Mouse (Mus musculus) hindbrain, embryonic 10.5 days (tissue): Measurements from ENCODE around the gene Map2k2. TPM values are rescaled to one million over a fixed set of nuclear protein-coding genes. Genes with fewer than 3 reads are reported as not detected.
"Not testable (repeated sequence)": the region's sequence is repeated elsewhere in the genome, so short reads cannot be mapped to it uniquely, and the experiment has no call there.

Source experiments
- DNase-seq: peaks from one replicate; pipeline ENCODE4 v3.0.0-alpha.2; 2017; ENCODE audit warnings: low spot score
- H3K27ac ChIP-seq: fragments of 300-500 bp; sonication (generic); 2 replicates; pipeline ENCODE4 v1.5.1; 2016; ENCODE audit warnings: mild to moderate bottlenecking, moderate library complexity
- H3K27me3 ChIP-seq: fragments of 300-500 bp; sonication (generic); 2 replicates; pipeline ENCODE4 v1.6.1; 2016; ENCODE audit warnings: mild to moderate bottlenecking; ENCODE audit not compliant: poor library complexity, insufficient read depth, severe bottlenecking
- H3K36me3 ChIP-seq: fragments of 300-500 bp; sonication (generic); 2 replicates; pipeline ENCODE4 v1.6.1; 2016; ENCODE audit warnings: mild to moderate bottlenecking, moderate library complexity
- H3K4me1 ChIP-seq: fragments of 300-500 bp; sonication (generic); replicated peaks from 2 replicates; pipeline ENCODE4 v1.6.1; 2016; ENCODE audit warnings: mild to moderate bottlenecking
- H3K4me3 ChIP-seq: fragments of 300-500 bp; sonication (generic); 2 replicates; pipeline ENCODE4 v1.5.1; 2016; ENCODE audit warnings: mild to moderate bottlenecking, moderate library complexity
- H3K9me3 ChIP-seq: fragments of 300-500 bp; sonication (generic); 2 replicates; pipeline ENCODE4 v1.6.1; 2016; ENCODE audit warnings: mild to moderate bottlenecking, moderate library complexity
- WGBS: fragments of 180-500 bp; shearing (Covaris S2); methylation state at CpG from one replicate; pipeline ENCODE4 v1.1.7; 2016; 5-methylcytosine and 5-hydroxymethylcytosine counted together
- polyA plus RNA-seq: library from polyadenylated mRNA; unstranded; fragments of >200 nt; fragmentation: Nextera tagmentation; extraction: Ambion mirVana; gene quantifications from 2 replicates; pipeline ENCODE4 v1.2.1, GENCODE M21; 2016

The Map2k2 gene
- polyA plus RNA-seq, 1 experiment from 2014 or later, result 261 TPM

DNA sequence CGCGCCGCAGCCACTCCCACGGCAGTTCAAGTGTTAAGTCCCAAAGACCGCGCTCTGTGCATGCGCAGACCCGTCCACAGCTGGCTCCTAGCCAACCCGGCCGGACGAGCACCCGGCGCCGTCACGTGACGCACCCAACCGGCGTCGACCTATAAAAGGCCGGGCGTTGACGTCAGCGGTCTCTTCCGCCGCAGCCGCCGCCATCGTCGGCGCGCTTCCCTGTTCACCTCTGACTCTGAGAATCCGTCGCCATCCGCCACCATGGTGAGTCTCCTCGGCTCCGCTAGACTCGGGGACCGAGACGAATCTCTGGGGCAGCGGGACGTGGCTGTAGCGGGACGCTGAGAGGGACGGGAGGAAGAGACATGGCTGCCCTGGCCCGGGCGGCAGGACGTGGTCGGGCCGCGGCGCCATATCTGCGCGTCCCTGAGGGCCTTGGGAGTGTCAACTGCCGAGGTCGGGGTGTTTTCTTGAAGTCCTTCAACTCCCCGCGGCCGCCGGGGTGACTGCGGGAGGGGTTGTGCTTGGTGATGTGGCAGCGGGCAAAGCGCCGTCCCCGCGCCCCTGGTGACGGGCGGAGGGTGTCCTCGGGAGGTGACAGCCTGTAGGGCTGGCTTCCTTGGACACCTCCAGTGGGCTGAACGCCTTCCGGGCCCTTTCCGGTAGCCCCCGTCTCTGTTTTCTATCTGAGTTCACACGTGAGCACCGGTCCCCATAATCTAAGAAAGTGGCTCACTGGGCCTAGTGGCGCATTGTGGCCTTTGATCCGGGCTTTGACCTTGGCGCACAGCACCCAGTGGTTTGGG is 71.0 kb downstream of the Map2k2 start, which contains the start of gene Eef2:
Eef2 (plus strand) TSS at position 166 of the 806 bp plus-strand sequence.
- WGBS, result under 1% methylated on average over 77 of the region's 77 CpGs
- Histone ChIP-seq H3K9me3 (no peaks in the 10 kb centered on the region), H3K4me1 (peaks cover 63% of the 10 kb centered on the region)

DNA sequence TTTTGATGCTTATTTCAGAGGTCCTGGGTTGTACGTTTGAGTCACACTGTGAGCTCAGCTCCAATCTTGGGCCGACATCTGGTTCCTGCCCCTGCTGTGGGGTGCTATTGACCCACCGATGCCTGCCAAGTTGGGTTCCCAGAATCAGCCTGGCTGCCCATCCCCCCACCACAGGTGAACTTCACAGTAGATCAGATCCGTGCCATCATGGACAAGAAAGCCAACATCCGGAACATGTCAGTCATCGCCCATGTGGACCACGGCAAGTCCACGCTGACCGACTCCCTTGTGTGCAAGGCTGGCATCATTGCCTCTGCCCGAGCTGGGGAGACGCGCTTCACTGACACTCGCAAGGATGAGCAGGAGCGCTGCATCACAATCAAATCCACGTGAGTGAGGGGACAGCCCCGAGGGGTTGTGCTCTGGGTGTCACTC is 71.8 kb downstream of the Map2k2 start:
- Histone ChIP-seq H3K27me3 (no peaks in the 10 kb centered on the region), H3K4me1 (peaks cover 71% of the 10 kb centered on the region), H3K9me3 (no peaks in the 10 kb centered on the region), H3K4me3 (peak overlapping the region; percentile 100), H3K36me3 (peaks cover 55% of the 10 kb centered on the region), H3K27ac (peak overlapping the region; percentile 98)
- no peak for DNase-seq
- WGBS, result 20% methylated on average over 16 of the region's 16 CpGs

More for the DNA sequence above, 71.0 kb downstream of the Map2k2 start, which contains the start of gene Eef2:
- DNase-seq, result peak; percentile 98
- peaks cover 46% of the 10 kb centered on the region for H3K36me3 ChIP-seq
- H3K4me3 ChIP-seq, result peak within 1 kb of the TSS; percentile 100
- H3K27me3 ChIP-seq, result no peaks in the 10 kb centered on the region
- H3K27ac ChIP-seq, result peak within 1 kb of the TSS; percentile 98

DNA sequence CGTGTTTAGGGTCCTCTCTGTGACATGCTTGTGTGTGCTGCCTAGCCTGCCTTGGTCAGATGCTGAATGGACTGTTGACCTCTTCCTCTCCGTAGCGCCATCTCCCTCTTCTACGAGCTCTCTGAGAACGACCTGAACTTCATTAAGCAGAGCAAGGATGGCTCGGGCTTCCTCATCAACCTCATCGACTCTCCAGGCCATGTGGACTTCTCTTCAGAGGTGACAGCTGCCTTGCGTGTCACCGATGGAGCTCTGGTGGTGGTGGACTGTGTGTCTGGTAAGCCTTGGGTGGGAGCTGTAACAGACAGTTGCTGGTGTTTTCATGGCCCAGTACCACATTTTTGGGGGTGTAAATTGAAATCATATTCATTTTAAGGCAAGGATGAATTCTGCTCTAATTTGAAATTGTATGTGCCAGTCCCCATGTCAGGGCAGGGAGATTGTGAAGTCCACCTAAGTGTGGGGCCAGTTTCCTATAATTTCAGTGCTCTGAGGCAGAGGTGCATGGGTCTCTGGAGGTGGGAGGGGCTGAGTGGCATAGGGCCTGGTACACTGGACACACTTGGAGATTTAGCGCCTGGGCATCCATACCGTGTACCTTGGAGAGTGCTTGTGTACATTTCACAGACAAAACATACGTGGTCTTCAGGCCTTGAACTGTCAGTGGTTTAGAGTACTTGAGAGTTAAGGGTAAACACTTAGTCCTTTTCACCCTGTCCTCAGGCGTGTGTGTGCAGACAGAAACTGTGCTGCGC is 72.4 kb downstream of the Map2k2 start:
- DNase-seq, result no peak
- Histone ChIP-seq H3K27me3 (no peaks in the 10 kb centered on the region), H3K27ac (peak overlapping the region; percentile 98), H3K4me1 (peaks cover 67% of the 10 kb centered on the region), H3K36me3 (peaks cover 56% of the 10 kb centered on the region), H3K9me3 (no peaks in the 10 kb centered on the region), H3K4me3 (peak overlapping the region; percentile 100)
- WGBS, result 78% methylated on average over 14 of the region's 14 CpGs

DNA sequence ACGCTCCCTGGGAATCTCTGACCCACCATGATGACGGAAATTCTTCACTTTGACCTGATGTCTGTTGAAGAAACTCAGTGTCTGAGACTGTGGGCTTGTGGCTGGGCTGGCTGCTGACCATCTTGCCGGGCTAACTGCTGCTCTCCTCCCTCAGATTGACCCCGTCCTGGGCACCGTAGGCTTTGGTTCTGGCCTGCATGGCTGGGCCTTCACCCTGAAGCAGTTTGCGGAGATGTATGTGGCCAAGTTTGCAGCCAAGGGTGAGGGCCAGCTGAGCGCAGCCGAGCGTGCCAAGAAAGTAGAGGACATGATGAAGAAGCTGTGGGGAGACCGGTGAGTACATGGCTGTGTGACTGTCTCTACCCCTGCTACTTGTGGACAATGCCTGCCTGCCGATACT is 73.2 kb downstream of the Map2k2 start:
- Histone ChIP-seq H3K4me3 (peak overlapping the region; percentile 100), H3K4me1 (peaks cover 65% of the 10 kb centered on the region), H3K27ac (no peak overlapping the region), H3K36me3 (peaks cover 58% of the 10 kb centered on the region), H3K27me3 (no peaks in the 10 kb centered on the region), H3K9me3 (no peaks in the 10 kb centered on the region)
- no peak for DNase-seq
- 96% methylated on average over 11 of the region's 11 CpGs for WGBS

DNA sequence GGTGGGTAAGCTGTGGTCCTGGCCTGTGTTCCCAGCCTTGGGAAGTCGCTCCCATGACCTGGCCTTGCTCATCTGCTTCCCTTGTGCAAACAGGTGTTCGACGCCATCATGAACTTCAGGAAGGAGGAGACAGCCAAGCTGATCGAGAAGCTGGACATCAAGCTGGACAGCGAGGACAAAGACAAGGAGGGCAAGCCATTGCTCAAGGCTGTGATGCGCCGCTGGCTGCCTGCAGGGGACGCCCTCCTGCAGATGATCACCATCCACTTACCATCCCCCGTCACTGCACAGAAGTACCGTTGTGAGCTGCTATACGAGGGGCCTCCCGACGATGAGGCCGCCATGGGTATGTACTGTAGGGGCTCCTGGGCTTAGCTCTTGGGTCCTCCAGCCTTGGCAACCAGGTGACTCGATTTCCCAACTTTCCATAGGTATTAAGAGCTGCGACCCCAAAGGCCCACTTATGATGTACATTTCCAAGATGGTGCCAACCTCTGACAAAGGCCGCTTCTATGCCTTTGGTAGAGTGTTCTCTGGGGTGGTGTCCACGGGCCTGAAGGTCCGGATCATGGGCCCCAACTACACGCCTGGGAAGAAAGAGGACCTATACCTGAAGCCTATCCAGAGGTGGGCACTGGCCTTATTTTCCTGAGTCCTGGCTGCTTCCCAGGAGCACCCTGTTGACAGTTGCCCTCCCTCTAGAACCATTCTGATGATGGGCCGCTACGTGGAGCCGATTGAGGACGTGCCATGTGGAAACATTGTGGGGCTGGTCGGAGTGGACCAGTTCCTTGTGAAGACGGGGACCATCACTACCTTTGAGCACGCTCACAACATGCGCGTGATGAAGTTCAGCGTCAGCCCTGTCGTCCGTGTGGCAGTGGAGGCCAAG is 74.0 kb downstream of the Map2k2 start:
- Histone ChIP-seq H3K4me3 (peak overlapping the region; percentile 12; the same call in 1 of the 2 replicates), H3K4me1 (peaks cover 65% of the 10 kb centered on the region)
- whole genome bisulfite sequencing, result 93% methylated on average over 32 of the region's 32 CpGs

DNA sequence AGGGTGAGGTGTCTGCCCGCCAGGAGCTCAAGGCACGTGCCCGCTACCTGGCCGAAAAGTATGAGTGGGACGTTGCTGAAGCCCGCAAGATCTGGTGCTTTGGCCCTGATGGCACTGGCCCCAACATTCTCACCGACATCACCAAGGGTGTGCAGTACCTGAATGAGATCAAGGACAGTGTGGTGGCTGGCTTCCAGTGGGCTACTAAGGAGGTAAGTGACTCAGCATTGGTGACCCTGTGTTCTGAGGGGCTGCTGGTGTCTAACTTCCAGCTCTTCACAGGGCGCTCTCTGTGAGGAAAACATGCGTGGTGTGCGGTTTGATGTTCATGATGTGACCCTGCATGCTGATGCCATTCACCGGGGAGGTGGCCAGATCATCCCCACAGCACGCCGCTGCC is 75.2 kb downstream of the Map2k2 start:
- no peaks in the 10 kb centered on the region for H3K27me3 ChIP-seq
- H3K36me3 ChIP-seq, result peaks cover 77% of the 10 kb centered on the region
- WGBS, result 94% methylated on average over 13 of the region's 13 CpGs
- H3K9me3 ChIP-seq, result no peaks in the 10 kb centered on the region
- H3K4me1 ChIP-seq, result peaks cover 58% of the 10 kb centered on the region
- H3K4me3 ChIP-seq, result 0 out of 2 replicates have a peak overlapping the region, but pooled peaks have one; percentile 12
- no peak overlapping the region for H3K27ac ChIP-seq
- DNase-seq, result no peak

More for the DNA sequence above, 74.0 kb downstream of the Map2k2 start:
- Histone ChIP-seq H3K27ac (no peak overlapping the region), H3K36me3 (peaks cover 65% of the 10 kb centered on the region), H3K9me3 (no peaks in the 10 kb centered on the region), H3K27me3 (no peaks in the 10 kb centered on the region)
- no peak for DNase-seq

DNA sequence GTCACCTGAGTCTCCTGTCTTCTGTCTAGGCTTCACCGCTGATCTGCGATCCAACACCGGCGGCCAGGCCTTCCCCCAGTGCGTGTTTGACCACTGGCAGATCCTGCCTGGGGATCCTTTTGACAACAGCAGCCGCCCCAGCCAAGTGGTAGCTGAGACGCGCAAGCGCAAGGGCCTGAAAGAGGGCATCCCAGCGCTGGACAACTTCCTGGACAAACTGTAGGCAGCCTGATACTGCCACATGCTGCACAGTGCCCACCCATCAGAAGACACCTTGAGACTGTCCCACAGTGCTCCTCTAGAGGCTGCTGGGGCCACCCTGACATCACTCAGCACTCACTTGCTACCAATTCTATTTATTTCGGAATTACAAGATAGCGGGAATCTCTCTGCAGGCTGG is 76.1 kb downstream of the Map2k2 start:
- Histone ChIP-seq H3K36me3 (peaks cover 84% of the 10 kb centered on the region), H3K4me3 (peak overlapping the region; percentile 84), H3K4me1 (peaks cover 56% of the 10 kb centered on the region)
- DNase-seq, H3K27ac ChIP-seq, H3K27me3 ChIP-seq, H3K9me3 ChIP-seq: not testable (repeated sequence)
- 82% methylated on average over 12 of the region's 12 CpGs for WGBS

DNA sequence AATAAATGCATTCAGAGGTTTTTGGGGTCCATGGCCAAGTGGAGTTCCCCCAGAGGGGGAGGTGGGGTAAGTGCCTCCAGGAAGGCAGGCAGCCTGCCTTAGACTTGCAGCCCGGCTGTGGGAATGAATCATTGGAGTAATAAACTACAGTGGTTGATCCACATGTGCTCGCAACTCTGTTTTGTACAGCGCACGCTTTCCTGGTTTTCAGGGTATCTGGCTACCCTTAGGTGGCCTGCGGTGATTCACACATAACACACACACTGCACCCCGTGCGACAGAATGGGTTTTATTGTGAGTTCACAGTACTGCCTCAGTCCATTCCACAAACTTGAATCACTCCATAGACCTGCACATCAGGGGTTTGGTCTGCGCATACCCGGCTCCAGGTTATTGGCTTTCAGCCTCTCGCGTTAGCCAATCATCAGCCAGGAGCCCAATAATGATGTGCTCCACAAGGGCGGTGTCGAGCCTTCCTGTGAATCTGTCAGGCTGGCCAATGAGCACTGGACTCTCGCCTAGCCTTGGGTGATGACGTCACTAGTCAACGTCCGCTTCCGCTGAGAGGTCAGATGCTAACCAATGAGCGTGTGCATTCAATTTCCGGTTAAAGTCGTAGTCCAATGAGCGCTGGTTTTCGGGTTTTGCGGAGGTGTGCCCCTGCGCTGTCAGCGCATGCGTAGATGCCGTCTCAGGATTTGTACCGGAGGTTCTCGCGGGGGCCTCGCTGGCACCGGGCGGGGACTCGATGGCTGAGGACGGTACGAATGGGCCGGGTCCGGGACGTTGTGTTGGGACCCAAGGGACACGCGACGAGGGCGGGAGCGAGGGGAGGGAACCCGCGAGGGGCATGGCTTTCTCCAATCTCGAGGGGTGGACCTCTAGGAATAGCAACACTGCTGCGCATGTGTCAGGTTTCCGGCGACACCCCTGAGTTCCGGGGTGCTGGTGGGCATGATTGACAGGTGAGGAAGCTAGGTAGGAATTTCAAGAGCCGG is 76.9 kb downstream of the Map2k2 start, which contains the start of gene Dapk3:
Dapk3 (plus strand) TSS at position 670 of the 998 bp plus-strand sequence.
- Histone ChIP-seq H3K27ac (peak within 1 kb of the TSS; percentile 91), H3K36me3 (peaks cover 85% of the 10 kb centered on the region), H3K4me1 (peaks cover 52% of the 10 kb centered on the region), H3K27me3 (no peaks in the 10 kb centered on the region), H3K4me3 (peak within 1 kb of the TSS; percentile 84), H3K9me3 (no peaks in the 10 kb centered on the region)
- DNase-seq, result peak; percentile 99
- 5% methylated on average over 53 of the region's 53 CpGs for WGBS

Other genes starting within 250 kb of the Map2k2 start
- gene Tmprss9, start 234.1 kb upstream of the Map2k2 start, polyA plus RNA-seq, result 0.04 and 0.14 TPM in 2 replicates
- gene Timm13, start 204.9 kb upstream of the Map2k2 start, polyA plus RNA-seq, result 374 and 391 TPM in 2 replicates
- 65.8 and 78.4 TPM in 2 replicates for gene Lmnb2, start 187.7 kb upstream of the Map2k2 start, polyA plus RNA-seq
- 9.8 and 11.8 TPM in 2 replicates for gene Gadd45b, start 175.8 kb upstream of the Map2k2 start, polyA plus RNA-seq
- gene Gng7, start 91.0 kb upstream of the Map2k2 start, polyA plus RNA-seq, result 7.1 and 8.6 TPM in 2 replicates
- 4.6 and 9.8 TPM in 2 replicates for gene Diras1, start 80.3 kb upstream of the Map2k2 start, polyA plus RNA-seq
- gene Slc39a3, start 68.5 kb upstream of the Map2k2 start, polyA plus RNA-seq, result 16.9 and 26.7 TPM in 2 replicates
- 276 and 320 TPM in 2 replicates for gene Sgta, start 45.7 kb upstream of the Map2k2 start, polyA plus RNA-seq
- 85.4 and 106 TPM in 2 replicates for gene Thop1, start 35.9 kb upstream of the Map2k2 start, polyA plus RNA-seq
- 0.29 and 0.30 TPM in 2 replicates for gene Creb3l3, start 7.0 kb upstream of the Map2k2 start, polyA plus RNA-seq
- gene Zbtb7a, start 29.3 kb downstream of the Map2k2 start, polyA plus RNA-seq, result 9.4 and 12.4 TPM in 2 replicates
- gene Pias4, start 62.0 kb downstream of the Map2k2 start, polyA plus RNA-seq, result 64.1 and 72.2 TPM in 2 replicates
- 495 and 570 TPM in 2 replicates for gene Eef2, start 70.7 kb downstream of the Map2k2 start, polyA plus RNA-seq
- 58.3 and 75.6 TPM in 2 replicates for gene Dapk3, start 77.1 kb downstream of the Map2k2 start, polyA plus RNA-seq
- not detected in 2 replicates for gene 4930442H23Rik, start 77.9 kb downstream of the Map2k2 start, polyA plus RNA-seq
- gene Nmrk2, start 96.1 kb downstream of the Map2k2 start, polyA plus RNA-seq, result not detected in 2 replicates
- gene Atcay, start 124.9 kb downstream of the Map2k2 start, polyA plus RNA-seq, result 7.6 and 25.9 TPM in 2 replicates
- 5.1 and 6.7 TPM in 2 replicates for gene Zfr2, start 127.2 kb downstream of the Map2k2 start, polyA plus RNA-seq
- 3.9 and 4.9 TPM in 2 replicates for gene Matk, start 147.0 kb downstream of the Map2k2 start, polyA plus RNA-seq
- gene Mrpl54, start 161.0 kb downstream of the Map2k2 start, polyA plus RNA-seq, result 238 and 239 TPM in 2 replicates
- gene Apba3, start 161.0 kb downstream of the Map2k2 start, polyA plus RNA-seq, result 46.2 and 54.6 TPM in 2 replicates
- 7.0 and 9.0 TPM in 2 replicates for gene Tjp3, start 185.7 kb downstream of the Map2k2 start, polyA plus RNA-seq
- gene Pip5k1c, start 187.0 kb downstream of the Map2k2 start, polyA plus RNA-seq, result 62.1 and 78.5 TPM in 2 replicates
- 53.2 and 58.8 TPM in 2 replicates for gene Cactin, start 215.2 kb downstream of the Map2k2 start, polyA plus RNA-seq
- gene Tbxa2r, start 222.8 kb downstream of the Map2k2 start, polyA plus RNA-seq, result 3.3 and 3.6 TPM in 2 replicates
- not detected in 2 replicates for gene Gipc3, start 237.4 kb downstream of the Map2k2 start, polyA plus RNA-seq
- gene Hmg20b, start 244.6 kb downstream of the Map2k2 start, polyA plus RNA-seq, result 111 and 128 TPM in 2 replicates